Comparison of ENCODE assay signal across 25 mouse cellular contexts in the genomic region with DNA sequence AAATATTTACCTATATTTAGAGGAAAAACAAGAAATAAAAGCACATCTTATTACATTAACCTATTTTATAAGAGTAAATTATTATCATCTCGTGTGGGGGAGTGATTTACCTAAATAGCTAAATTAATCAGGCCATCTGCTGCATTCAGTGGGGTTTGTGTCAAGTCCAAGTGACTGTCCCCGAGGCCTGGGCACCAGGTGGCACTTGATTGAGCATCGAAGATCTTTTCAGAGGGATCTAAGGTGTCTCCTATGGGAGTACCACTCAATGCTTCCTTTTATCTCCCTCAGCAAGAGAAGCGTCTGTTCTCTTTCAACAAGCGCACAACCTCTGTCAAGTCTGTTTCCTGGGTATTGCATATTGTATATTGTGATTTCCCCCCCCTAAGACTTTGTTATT. TPM values are rescaled to one million over a fixed set of nuclear protein-coding genes. Genes with fewer than 3 reads are reported as not detected.
DNase-seq lines count a peak whose midpoint lies in the region; ATAC-seq lines count a peak whose summit lies in the region.
"Had no signal": no experiment of that assay in that cellular context is flagged by ENCODE, and none has a peak within 500 bp of the region (broad histone marks: within the 10 kb centered on the region; RNA-seq: fewer than 3 reads in every experiment).

No protein-coding gene starts in this region.

- no peak overlapping the region for H3K4me3 ChIP-seq in hindbrain, embryonic 10.5 days
- no peak overlapping the region for H3K4me3 ChIP-seq in hindbrain, embryonic 12.5 days
- no peak overlapping the region for H3K4me3 ChIP-seq in neural tube, embryonic 11.5 days (ENCODE audit: low read depth, low read length)
- H3K4me3 ChIP-seq: embryonic facial prominence, embryonic 15.5 days; erythroblast, embryonic 14.5 days; forebrain, embryonic 10.5 days; heart, adult 2 months; heart, embryonic 15.5 days had no signal

- no peaks in the 10 kb centered on the region for H3K27me3 ChIP-seq in hindbrain, embryonic 10.5 days (ENCODE audit: insufficient read depth, poor library complexity, severe bottlenecking)
- H3K27me3 ChIP-seq in hindbrain, embryonic 12.5 days: no peaks in the 10 kb centered on the region
- H3K27me3 ChIP-seq in neural tube, embryonic 11.5 days (ENCODE audit: control insufficient read depth, insufficient read depth, low read length): no peaks in the 10 kb centered on the region
- H3K27me3 ChIP-seq: embryonic facial prominence, embryonic 15.5 days; heart, embryonic 15.5 days had no signal

- H3K9ac ChIP-seq in hindbrain, embryonic 12.5 days: no peak overlapping the region
- H3K9ac ChIP-seq in neural tube, embryonic 11.5 days (ENCODE audit: low read length): no peak overlapping the region
- H3K9ac ChIP-seq: embryonic facial prominence, embryonic 15.5 days; heart, embryonic 15.5 days had no signal

- H3K36me3 ChIP-seq in hindbrain, embryonic 10.5 days: no peaks in the 10 kb centered on the region
- no peaks in the 10 kb centered on the region for H3K36me3 ChIP-seq in hindbrain, embryonic 12.5 days
- H3K36me3 ChIP-seq in neural tube, embryonic 11.5 days (ENCODE audit: control insufficient read depth, insufficient read depth, low read length): no peaks in the 10 kb centered on the region
- H3K36me3 ChIP-seq: embryonic facial prominence, embryonic 15.5 days; forebrain, embryonic 10.5 days; G1E; heart, embryonic 15.5 days had no signal

- no peak overlapping the region for H3K27ac ChIP-seq in hindbrain, embryonic 10.5 days
- H3K27ac ChIP-seq in hindbrain, embryonic 12.5 days: no peak overlapping the region
- no peak overlapping the region for H3K27ac ChIP-seq in neural tube, embryonic 11.5 days (ENCODE audit: low read depth, low read length)
- H3K27ac ChIP-seq: embryonic facial prominence, embryonic 15.5 days; forebrain, embryonic 10.5 days; heart, adult 2 months; heart, embryonic 15.5 days; hindbrain, postnatal 0 days had no signal

- H3K4me1 ChIP-seq in hindbrain, embryonic 10.5 days (replicated peaks): no peaks in the 10 kb centered on the region
- no peaks in the 10 kb centered on the region for H3K4me1 ChIP-seq in hindbrain, embryonic 12.5 days
- no peaks in the 10 kb centered on the region for H3K4me1 ChIP-seq in neural tube, embryonic 11.5 days (ENCODE audit: control insufficient read depth, insufficient read depth, low read length)
- H3K4me1 ChIP-seq: embryonic facial prominence, embryonic 15.5 days; forebrain, embryonic 10.5 days; heart, embryonic 15.5 days had no signal

- no peak for ATAC-seq in hindbrain, embryonic 12.5 days (ENCODE audit: low FRiP score)
- ATAC-seq in neural tube, embryonic 11.5 days (ENCODE audit: insufficient read depth, low FRiP score, low TSS enrichment): no peak
- ATAC-seq: CD4-positive, CD25-positive, alpha-beta regulatory T cell, adult 4 months; forebrain, embryonic 16.5 days; hindbrain, postnatal 0 days had no signal

- 71% methylated on average over 5 of the region's 5 CpGs for WGBS in hindbrain, embryonic 10.5 days
- 50% methylated on average over 5 of the region's 5 CpGs for WGBS in hindbrain, embryonic 12.5 days
- 67% methylated on average over 5 of the region's 5 CpGs for WGBS in neural tube, embryonic 11.5 days

- no peak overlapping the region for H3K4me2 ChIP-seq in hindbrain, embryonic 12.5 days (replicated peaks)
- H3K4me2 ChIP-seq in neural tube, embryonic 11.5 days (ENCODE audit: low read depth): no peak overlapping the region
- H3K4me2 ChIP-seq: embryonic facial prominence, embryonic 15.5 days; heart, embryonic 11.5 days; heart, embryonic 15.5 days had no signal

- H3K9me3 ChIP-seq in hindbrain, embryonic 10.5 days: no peaks in the 10 kb centered on the region
- no peaks in the 10 kb centered on the region for H3K9me3 ChIP-seq in hindbrain, embryonic 12.5 days (replicated peaks)
- H3K9me3 ChIP-seq in neural tube, embryonic 11.5 days (ENCODE audit: control insufficient read depth, low read length): no peaks in the 10 kb centered on the region
- H3K9me3 ChIP-seq: embryonic facial prominence, embryonic 15.5 days; forebrain, embryonic 10.5 days; G1E; heart, embryonic 15.5 days had no signal

- peak; percentile 9 for DNase-seq in cerebellum, adult 9-10 months
- no peak for DNase-seq in cerebellum, adult 11 months
- peak; percentile 15 for DNase-seq in hindbrain, embryonic 10.5 days (ENCODE audit: low spot score)
- peak; percentile 28 for DNase-seq in neural tube, embryonic 11.5 days (ENCODE audit: low spot score)
- no peak for DNase-seq in neural tube, embryonic 10.5 days (ENCODE audit: extremely low spot score, low spot score)
- DNase-seq in gastrocnemius, adult 18-20 months (ENCODE audit: low spot score): no peak
- DNase-seq: adrenal gland, postnatal 10 days; B cell, adult 2 months; embryo, embryonic 11 days; gastrocnemius, postnatal 14 days; heart, adult 2 months; heart, postnatal 14 days; kidney, adult 18-20 months had no signal

RNA-seq across cellular contexts. Expression of gene Pard3, which starts 32.2 kb away (rescaled TPM):
- polyA plus RNA-seq in hindbrain, embryonic 10.5 days (2016; fragmentation: Nextera tagmentation; extraction: Ambion mirVana): 24.2 and 28.1 TPM in 2 replicates
- 38.3 and 43.1 TPM in 2 replicates for polyA plus RNA-seq in hindbrain, embryonic 12.5 days (2016; fragmentation: Nextera tagmentation; extraction: Ambion mirVana)
- polyA plus RNA-seq in neural tube, embryonic 11.5 days (2014; fragmentation: Nextera tagmentation; extraction: Ambion mirVana): 37.5 and 39.7 TPM in 2 replicates
- 10 to 100 TPM; 27.7 to 28.5 TPM for total RNA-seq in gastrocnemius, adult 18-20 months (2021)
- total RNA-seq: common myeloid progenitor, adult 5-6 weeks; hematopoietic stem cell, adult 5-6 weeks had no signal
- polyA plus RNA-seq: G1E had no signal

Comparison
In these comparisons a context has a peak if more than half of its experiments do, and no peak if none do; other contexts are left out.
1. DNase-seq: peak in cerebellum, adult 9-10 months (single experiment), hindbrain, embryonic 10.5 days (single experiment) and neural tube, embryonic 11.5 days (single experiment); none in cerebellum, adult 11 months (single experiment), neural tube, embryonic 10.5 days (single experiment) and gastrocnemius, adult 18-20 months (single experiment).